Mouse (Mus musculus) lung, postnatal 0 days (tissue): Measurements from ENCODE around the gene Eef1a2.

Source experiments
- CTCF ChIP-seq: IDR thresholded peaks from 2 replicates; pipeline ENCODE4 v1.5.1; 2016; ENCODE audit warnings: antibody characterized with exemption, mild to moderate bottlenecking
- EP300 ChIP-seq: IDR thresholded peaks from 2 replicates; pipeline ENCODE4 v1.6.1; 2016; ENCODE audit warnings: antibody characterized with exemption, mild to moderate bottlenecking, control low read depth

DNA sequence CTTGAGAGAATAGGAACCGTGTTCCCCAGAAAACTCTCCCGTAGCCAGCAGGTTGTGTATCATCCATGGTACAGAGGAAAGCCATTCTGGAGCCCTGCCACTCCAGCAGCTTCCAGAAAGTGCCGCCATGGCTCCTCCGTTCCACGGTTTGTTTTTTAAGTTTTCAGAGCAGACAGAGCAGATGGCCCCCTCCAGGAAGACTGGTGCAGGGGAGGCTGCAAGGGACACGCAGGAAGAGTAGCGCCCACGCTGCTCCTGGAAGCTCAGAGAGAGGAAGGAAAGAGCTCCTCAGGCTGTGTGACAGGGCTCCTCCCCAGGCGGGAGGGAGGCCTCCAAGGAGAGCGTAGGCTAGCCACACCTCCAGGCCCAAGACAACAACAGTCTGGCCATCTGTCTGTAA, 36.9 kb downstream of the Eef1a2 start:
- TF ChIP-seq CTCF: no peak
- no peak for TF ChIP-seq EP300
